Mouse (Mus musculus) v-Abl transformed pro-B cells (cell line): ENCODE results near the gene Mast4.

ENCODE experiments used
- in situ Hi-C, 2 experiments: fragments of 400-800 bp; cut with MboI; formaldehyde crosslinking; loops; one replicate each; pipeline ENCODE4 v1.15.1; 2025; ENCODE audit not compliant: unreplicated experiment in 2 of 2

Mast4 gene

GRCm38 (mm10) chr13:103128729-103129128, 205.6 kb downstream of the Mast4 start:
- in situ Hi-C loops, result no loop called here

DNA sequence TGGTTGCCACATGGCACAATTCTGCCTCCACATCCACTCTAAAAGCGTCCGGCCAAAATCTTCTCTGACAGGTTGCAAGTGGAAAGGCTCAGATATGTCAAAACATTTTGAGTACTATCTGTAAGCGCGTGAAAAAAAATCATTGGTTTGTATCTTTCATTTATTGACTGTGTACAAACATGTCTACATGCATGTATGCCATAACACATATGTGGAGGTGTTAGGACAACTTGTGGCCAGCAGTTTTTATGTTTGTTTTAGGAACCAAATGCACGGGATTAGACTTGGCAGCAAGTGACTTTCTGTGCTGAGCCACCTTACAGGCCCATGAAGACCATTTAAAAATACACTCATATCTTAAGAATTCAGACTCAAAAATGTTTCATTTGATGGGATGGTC, 206.7 kb downstream of the Mast4 start:
- in situ Hi-C loops, result no loop called here

GRCm38 (mm10) chr13:103123716-103124115, 210.6 kb downstream of the Mast4 start:
- in situ Hi-C loops, result loop anchor here in 1 of 2 experiments (25.0 kb wide), 1 partner anchor 311 kb away; no protein-coding TSS in a partner anchor

- in situ Hi-C loops, result loop anchor here in 1 of 2 experiments (25.0 kb wide), 1 partner anchor 310 kb away; no protein-coding TSS in a partner anchor
Measured at GRCm38 (mm10) chr13:103121796-103122792, 212.2 kb downstream of the Mast4 start.

DNA sequence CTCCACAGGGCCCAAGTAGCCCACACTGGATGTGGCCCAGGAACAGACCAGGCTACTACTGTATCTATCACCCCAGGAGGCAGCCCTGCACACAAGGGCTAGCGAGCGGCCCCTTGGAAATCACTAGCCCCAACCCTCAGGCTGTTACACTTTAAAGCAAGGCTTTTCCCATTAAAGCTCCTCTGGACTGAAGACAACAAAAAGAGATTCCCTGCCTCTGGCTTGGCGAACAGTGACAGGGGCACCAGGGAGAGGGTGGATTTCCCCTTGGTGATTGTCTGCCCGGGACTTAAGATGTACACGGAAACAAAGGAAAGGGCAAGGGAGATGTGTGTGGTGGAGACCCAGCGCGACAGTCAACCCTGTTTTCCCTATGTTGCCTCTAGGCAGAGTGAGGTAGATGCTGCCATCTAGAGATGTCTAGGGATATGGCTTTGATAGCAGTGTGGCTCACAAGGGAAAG, 213.6 kb downstream of the Mast4 start:
- in situ Hi-C loops, result loop anchor here in 1 of 2 experiments (25.0 kb wide), 1 partner anchor 308 kb away; no protein-coding TSS in a partner anchor

GRCm38 (mm10) chr13:103119728-103120127, 214.6 kb downstream of the Mast4 start:
- in situ Hi-C loops, result loop anchor here (10.0 to 25.0 kb wide), 4 partner anchors 295 to 455 kb away; no protein-coding TSS in a partner anchor

- in situ Hi-C loops, result loop anchor here (10.0 to 25.0 kb wide), 4 partner anchors 290 to 450 kb away; no protein-coding TSS in a partner anchor
Measured at GRCm38 (mm10) chr13:103115116-103115515, 219.2 kb downstream of the Mast4 start.

GRCm38 (mm10) chr13:103114274-103114673, 220.0 kb downstream of the Mast4 start:
- in situ Hi-C loops, result loop anchor here (5.0 to 25.0 kb wide), 5 partner anchors 289 to 449 kb away; no protein-coding TSS in a partner anchor

DNA sequence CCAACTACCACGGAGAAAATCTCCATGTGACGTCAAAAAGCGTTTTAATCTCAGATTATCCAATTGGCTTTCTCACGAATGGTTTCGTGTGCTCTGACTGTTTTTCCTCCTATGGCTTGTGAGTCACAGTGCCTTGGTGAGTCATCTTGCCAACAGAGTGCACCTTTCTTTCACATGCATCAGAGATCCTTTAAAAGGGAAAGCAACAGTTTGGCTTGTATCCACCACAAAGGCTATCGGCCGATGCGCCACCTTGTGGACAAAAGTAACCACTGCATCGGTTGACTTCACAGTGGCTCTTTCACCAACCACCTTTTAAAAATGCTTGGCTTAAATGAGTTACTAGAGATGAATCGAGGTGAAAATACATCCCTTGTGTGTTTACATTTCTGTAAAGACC, 224.4 kb downstream of the Mast4 start:
- in situ Hi-C loops, result loop anchor here (5.0 to 25.0 kb wide), 5 partner anchors 285 to 445 kb away; no protein-coding TSS in a partner anchor

GRCm38 (mm10) chr13:103107362-103107761, 226.9 kb downstream of the Mast4 start:
- in situ Hi-C loops, result loop anchor here in 1 of 2 experiments (25.0 kb wide), 1 partner anchor 295 kb away; no protein-coding TSS in a partner anchor

GRCm38 (mm10) chr13:103102598-103102997, 231.7 kb downstream of the Mast4 start:
- in situ Hi-C loops, result loop anchor here in 1 of 2 experiments (25.0 kb wide), 1 partner anchor 290 kb away; no protein-coding TSS in a partner anchor

DNA sequence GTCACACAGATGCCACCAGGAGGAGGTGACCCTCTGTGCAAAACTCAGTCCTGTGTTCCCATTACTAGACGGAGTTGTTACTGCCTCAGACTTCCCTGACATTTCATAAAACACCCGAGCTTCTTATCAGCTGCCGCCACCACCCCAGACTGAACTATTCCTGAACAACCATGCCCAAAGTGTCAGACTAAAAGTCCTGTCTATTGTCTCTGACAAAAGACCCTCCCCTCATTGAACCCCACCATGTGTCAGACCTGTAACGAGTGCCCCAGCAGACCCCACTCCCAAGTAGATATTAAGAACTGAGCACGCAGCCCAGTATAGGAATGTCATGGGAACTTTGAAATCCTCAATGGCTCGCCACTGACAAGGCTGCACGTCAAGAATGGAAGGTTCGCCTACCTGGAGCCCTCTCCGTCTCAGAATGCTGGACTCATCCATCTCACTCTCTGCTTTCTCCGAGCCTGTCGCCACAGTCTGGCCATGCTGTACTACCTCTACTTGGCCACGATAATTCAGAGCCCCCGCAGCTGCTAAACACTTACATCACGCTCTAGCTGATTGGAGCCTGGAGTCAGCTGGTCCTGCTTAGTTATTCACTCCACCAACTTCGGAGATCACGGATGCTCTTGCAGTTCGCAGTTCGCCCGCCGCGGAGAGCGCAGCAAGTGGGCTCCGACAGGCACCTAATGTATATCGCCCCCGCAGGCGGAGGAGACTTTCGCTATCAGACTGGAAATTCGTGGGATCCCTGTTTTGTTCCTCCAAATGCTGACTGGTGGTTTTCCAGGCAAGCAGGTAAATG, 237.7 kb downstream of the Mast4 start:
- in situ Hi-C loops, result no loop called here

DNA sequence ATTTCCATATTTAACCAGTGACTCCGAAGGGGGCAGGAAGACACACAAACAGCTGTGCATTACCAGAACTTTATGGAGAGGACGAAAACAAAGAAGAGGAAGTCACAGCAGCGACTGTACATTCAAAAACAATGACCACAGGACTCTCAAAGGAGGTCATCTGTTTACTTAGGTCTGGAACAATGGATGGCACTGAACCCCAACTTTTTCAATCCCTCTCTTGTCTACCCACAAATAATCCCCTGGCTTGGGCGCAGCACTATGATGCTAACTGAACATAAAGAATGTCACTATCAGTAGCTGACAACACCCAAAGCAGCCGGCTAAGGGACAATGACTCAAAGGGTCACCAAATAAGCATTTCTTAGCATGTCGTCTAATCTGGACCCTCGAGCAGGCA, 238.8 kb downstream of the Mast4 start:
- in situ Hi-C loops, result no loop called here

GRCm38 (mm10) chr13:103094595-103094994, 239.7 kb downstream of the Mast4 start:
- in situ Hi-C loops, result no loop called here

GRCm38 (mm10) chr13:103093713-103094112, 240.6 kb downstream of the Mast4 start:
- in situ Hi-C loops, result no loop called here

- in situ Hi-C loops, result no loop called here
Measured at GRCm38 (mm10) chr13:103085540-103086121, 248.7 kb downstream of the Mast4 start.

DNA sequence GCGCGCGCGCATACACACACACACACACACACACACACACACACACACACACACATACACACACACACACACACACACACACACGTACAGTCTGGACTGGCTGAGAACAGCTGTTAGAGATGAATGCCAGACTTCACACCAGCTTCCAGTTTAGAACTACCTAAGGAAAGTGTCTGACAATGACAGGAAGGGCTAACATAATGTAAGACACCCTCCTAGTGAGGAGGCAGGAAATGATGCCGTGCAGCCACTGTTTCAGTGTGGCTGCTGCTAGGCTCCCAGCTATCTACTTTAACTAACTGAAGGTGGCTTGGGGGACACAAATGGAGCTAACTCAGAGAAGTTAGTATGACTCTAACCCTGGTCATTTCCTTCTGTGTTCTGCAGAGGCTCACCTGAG, 251.4 kb downstream of the Mast4 start:
- in situ Hi-C loops, result no loop called here

DNA sequence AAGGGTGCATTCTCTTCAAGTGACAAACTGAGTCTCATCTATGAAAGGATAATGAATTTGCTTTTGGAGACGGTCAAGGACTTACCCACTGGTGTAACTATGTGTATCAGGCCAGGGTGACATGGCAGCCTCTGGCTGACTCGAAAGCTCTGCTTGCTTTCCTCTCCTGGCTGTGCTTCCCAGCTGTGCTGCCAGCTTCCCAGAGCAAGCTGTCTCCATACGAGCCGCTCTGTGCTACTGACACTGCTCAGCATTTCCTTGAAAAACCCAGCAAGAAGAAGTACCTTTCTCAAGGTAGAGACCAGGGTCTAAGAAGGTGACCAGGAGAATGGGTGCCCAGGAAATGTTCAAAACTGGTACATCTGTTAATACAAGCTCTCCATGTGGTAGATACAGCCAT, 254.5 kb downstream of the Mast4 start:
- in situ Hi-C loops, result no loop called here

- in situ Hi-C loops, result no loop called here
Measured at GRCm38 (mm10) chr13:103078815-103079214, 255.5 kb downstream of the Mast4 start.

DNA sequence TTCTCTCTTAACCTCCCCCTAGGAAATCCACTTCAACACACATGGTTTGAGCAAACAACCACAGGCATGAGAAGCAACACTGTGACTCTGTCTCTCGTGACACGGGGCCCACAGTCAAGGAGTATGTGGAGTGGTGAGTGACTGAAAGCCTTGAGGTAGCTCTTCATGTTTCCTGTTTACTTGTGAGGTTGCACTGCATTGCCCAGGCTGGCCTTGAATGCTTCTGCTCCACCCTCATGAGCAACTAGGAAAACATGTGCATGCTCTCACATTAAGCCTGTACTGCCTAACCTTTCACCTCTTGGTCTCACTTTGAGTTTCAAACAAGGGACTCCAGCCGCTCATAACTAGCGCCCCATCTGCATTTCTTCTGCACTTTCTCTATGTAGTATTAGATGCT, 260.8 kb downstream of the Mast4 start:
- in situ Hi-C loops, result no loop called here
